Mouse (Mus musculus) spleen, adult 2 months (tissue): ENCODE results near the gene Olfr1509.

Experiments
- CTCF ChIP-seq: fragments of 200-500 bp; IDR thresholded peaks from 2 replicates; pipeline ENCODE4 v1.5.1; 2011; ENCODE audit warnings: mild to moderate bottlenecking, inconsistent platforms; ENCODE audit not compliant: insufficient read depth, insufficient read length, insufficient replicate concordance; ENCODE audit errors: extremely low read depth
- POLR2A ChIP-seq: fragments of 200-500 bp; IDR thresholded peaks from 2 replicates; pipeline ENCODE4 v1.6.1; 2011; ENCODE audit warnings: low read depth, low read length, inconsistent platforms

DNA sequence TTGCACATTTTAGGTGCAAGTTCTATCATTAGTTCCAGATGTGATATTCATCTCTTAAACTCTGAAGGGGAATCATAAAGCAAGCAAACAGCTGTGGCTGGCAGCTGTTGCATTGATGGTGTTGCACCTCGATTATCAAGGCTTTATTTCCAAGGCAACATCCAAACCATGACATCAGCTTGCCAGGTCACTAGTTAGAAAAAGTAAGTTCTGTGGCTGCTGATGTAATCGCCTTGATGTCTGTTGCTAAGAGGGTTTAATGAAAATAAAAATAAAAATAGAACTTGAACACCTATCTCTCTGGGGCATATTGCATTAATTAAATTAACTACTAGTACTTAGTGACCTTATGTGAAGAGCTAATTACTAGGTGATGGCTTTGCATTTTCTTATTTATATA, 24.6 kb downstream of the Olfr1509 start, which contains the start of gene Olfr1508:
- TF ChIP-seq CTCF (no peak), POLR2A (no peak)
